Mouse (Mus musculus) liver, embryonic 14.5 days (tissue): ENCODE measurements around the gene Shank2. TPM values are rescaled to one million over a fixed set of nuclear protein-coding genes. Genes with fewer than 3 reads are reported as not detected.

ENCODE experiments used
- ATAC-seq: fragments of 200-750 bp; cut with Nextera tagmentation; 2 replicates; pipeline ENCODE4 v1.8.0; 2017; ENCODE audit warnings: moderate number of reproducible peaks, mild to moderate bottlenecking, moderate library complexity; ENCODE audit not compliant: insufficient read depth
- DNase-seq, 3 experiments: peaks; one replicate each; pipeline ENCODE4 v3.0.0-alpha.2; 2012 to 2013; ENCODE audit warnings: low read depth in 3 of 3, low spot score in 3 of 3
- H3K27ac ChIP-seq: fragments of 300-500 bp; sonication (generic); 2 replicates; pipeline ENCODE4 v1.5.1; 2014; ENCODE audit warnings: moderate library complexity, mild to moderate bottlenecking, control low read depth, inconsistent platforms
- H3K27me3 ChIP-seq: fragments of 300-500 bp; sonication (generic); 2 replicates; pipeline ENCODE4 v1.6.1; 2014; ENCODE audit warnings: mild to moderate bottlenecking, low read length, moderate library complexity; ENCODE audit not compliant: control insufficient read depth, insufficient read depth
- H3K36me3 ChIP-seq: fragments of 300-500 bp; sonication (generic); replicated peaks from 2 replicates; pipeline ENCODE4 v1.6.1; 2014; ENCODE audit warnings: low read depth; ENCODE audit not compliant: control insufficient read depth, insufficient read depth
- H3K4me1 ChIP-seq, 2 experiments: fragments of 200-500 bp in 1 of 2; fragments of 300-500 bp in 1 of 2; sonication (generic) in 1 of 2; replicated peaks; 2 replicates each; pipeline ENCODE4 v1.6.1; 2012 to 2014; ENCODE audit warnings: antibody characterized with exemption in 1 of 2, inconsistent platforms in 1 of 2, low read length in 1 of 2; ENCODE audit not compliant: control insufficient read depth in 2 of 2, insufficient read depth in 2 of 2
- H3K4me2 ChIP-seq: fragments of 300-500 bp; sonication (generic); 2 replicates; pipeline ENCODE4 v1.6.1; 2014; ENCODE audit warnings: low read depth, mild to moderate bottlenecking, control low read depth, moderate library complexity
- H3K4me3 ChIP-seq, 2 experiments: fragments of 200-500 bp in 1 of 2; fragments of 300-500 bp in 1 of 2; sonication (generic) in 1 of 2; 2 replicates each; pipeline ENCODE4 v1.5.1; 2012 to 2014; ENCODE audit warnings: low read depth in 2 of 2, low read length in 2 of 2, mild to moderate bottlenecking in 2 of 2, control low read depth in 1 of 2, inconsistent platforms in 1 of 2, moderate library complexity in 1 of 2; ENCODE audit not compliant: insufficient read depth in 1 of 2
- H3K9ac ChIP-seq: fragments of 300-500 bp; sonication (generic); replicated peaks from 2 replicates; pipeline ENCODE4 v1.6.1; 2014; ENCODE audit warnings: mild to moderate bottlenecking, control low read depth, moderate library complexity
- H3K9me3 ChIP-seq: fragments of 300-500 bp; sonication (generic); 2 replicates; pipeline ENCODE4 v1.6.1; 2016; ENCODE audit warnings: low read length, mixed read lengths; ENCODE audit not compliant: control insufficient read depth
- CTCF ChIP-seq: IDR thresholded peaks from 2 replicates; pipeline ENCODE4 v1.5.1; 2016; ENCODE audit warnings: antibody characterized with exemption, low read depth, control low read depth
- EP300 ChIP-seq: IDR thresholded peaks from 2 replicates; pipeline ENCODE4 v1.6.1; 2016; ENCODE audit warnings: antibody characterized with exemption, low read depth
- WGBS: fragments of 180-500 bp; shearing (Covaris S2); extraction: QIAGEN DNeasy Blood & Tissue Kit; methylation state at CpG from one replicate; pipeline ENCODE4 v1.1.7; 2014; ENCODE audit not compliant: insufficient replicate concordance; 5-methylcytosine and 5-hydroxymethylcytosine counted together
- polyA plus RNA-seq, 2 experiments: library from polyadenylated mRNA; depleted of rRNA in 1 of 2; stranded (reverse) in 1 of 2; unstranded in 1 of 2; fragments of >200 nt; fragmentation: Nextera tagmentation in 1 of 2; extraction: Ambion mirVana in 1 of 2; gene quantifications; 2 replicates each; pipeline versions ENCODE4 v1.2.1 to v1.2.3; 2012 to 2014

Gene Shank2
- polyA plus RNA-seq, 2 experiments = 0.17 to 0.35 TPM

DNA sequence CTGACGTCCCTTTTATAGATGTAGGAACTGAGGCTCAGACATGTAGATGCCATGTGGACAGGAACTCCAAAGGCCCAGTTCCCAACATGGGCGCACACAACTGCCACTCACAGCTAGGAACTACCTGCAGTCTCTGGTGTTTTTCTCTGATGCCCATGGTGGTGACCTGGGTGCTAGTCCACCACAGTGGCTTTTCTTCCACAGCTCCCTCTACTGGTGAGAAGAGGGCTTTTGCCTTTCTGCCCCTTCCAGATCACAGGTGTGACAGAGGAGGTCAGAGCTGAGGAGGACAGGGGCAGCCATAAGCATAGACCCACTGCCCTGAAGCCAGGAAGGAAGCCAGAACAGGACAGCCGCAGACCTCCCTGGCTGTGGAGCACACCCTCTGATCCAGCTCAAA, 425.7 kb downstream of the Shank2 start:
- ATAC-seq = no peak
- Histone ChIP-seq H3K4me3 (no peak overlapping the region), H3K9me3 (no peaks in the 10 kb centered on the region), H3K9ac (no peak overlapping the region), H3K36me3 (no peaks in the 10 kb centered on the region), H3K4me1 (no peaks in the 10 kb centered on the region), H3K4me2 (no peak overlapping the region), H3K27me3 (no peaks in the 10 kb centered on the region), H3K27ac (no peak overlapping the region)
- no peak for DNase-seq
- TF ChIP-seq EP300 = no peak
- peak; percentile 72 for TF ChIP-seq CTCF
- WGBS = 58% methylated on average over 3 of the region's 3 CpGs

- H3K4me1 ChIP-seq = no peaks in the 10 kb centered on the region
- ATAC-seq = no peak
- H3K9me3 ChIP-seq = no peaks in the 10 kb centered on the region
- no peak overlapping the region for H3K4me3 ChIP-seq
- no peaks in the 10 kb centered on the region; the same call in 1 of the 2 replicates for H3K36me3 ChIP-seq
- H3K9ac ChIP-seq = no peak overlapping the region
- TF ChIP-seq EP300 (no peak), CTCF (no peak)
- DNase-seq = no peak
- no peak overlapping the region for H3K4me2 ChIP-seq
- no peak overlapping the region for H3K27ac ChIP-seq
- no peaks in the 10 kb centered on the region for H3K27me3 ChIP-seq
- 47% methylated on average over 2 of the region's 2 CpGs for WGBS
Observed at GRCm38 (mm10) chr7:144432920-144433319, 431.2 kb downstream of the Shank2 start.

DNA sequence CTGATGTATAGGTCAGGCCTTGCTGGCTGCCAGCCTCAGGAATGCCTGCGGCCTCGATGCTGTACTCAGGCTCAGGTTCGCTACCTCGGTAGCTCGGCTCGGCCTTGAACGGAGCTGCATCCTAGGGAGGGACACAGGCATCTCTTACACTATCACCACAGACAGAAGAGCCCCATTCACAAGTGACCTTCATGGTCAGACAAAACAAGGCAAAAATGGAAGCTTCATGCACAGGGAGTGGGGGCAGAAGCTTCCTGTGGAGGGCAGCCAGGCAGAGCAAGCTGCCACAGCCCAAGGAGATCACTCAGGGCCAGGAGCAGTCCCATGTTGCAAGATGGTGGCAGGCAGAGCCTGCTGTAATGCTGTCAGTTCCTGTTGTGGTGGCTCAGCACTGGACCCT, 437.1 kb downstream of the Shank2 start:
- TF ChIP-seq CTCF (no peak), EP300 (no peak)
- Histone ChIP-seq H3K27me3 (no peaks in the 10 kb centered on the region), H3K4me3 (no peak overlapping the region), H3K36me3 (peaks cover 8% of the 10 kb centered on the region), H3K27ac (no peak overlapping the region), H3K9ac (no peak overlapping the region), H3K4me2 (no peak overlapping the region), H3K4me1 (no peaks in the 10 kb centered on the region), H3K9me3 (no peaks in the 10 kb centered on the region)
- ATAC-seq (no peak), DNase-seq (no peak)
- 93% methylated on average over 7 of the region's 7 CpGs for WGBS

DNA sequence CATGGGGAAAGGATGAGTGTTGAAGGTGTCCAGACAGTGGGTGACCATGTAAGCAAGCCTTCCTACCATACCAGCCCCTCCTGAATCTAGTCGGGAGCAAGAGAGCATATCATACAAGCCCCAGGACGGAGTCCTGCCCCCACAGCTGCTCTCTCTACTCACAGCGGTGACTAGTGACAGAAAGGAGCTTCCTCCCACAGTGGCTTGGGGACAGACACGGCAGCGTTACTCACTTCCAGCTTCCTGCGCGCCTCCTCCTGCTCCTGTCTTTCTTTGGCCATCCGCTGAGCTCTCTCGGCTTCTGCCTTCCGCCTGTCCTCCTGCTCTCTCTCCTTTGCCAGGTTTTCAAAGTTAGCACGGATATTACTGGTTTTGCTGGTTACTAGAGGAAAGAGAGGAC, 439.7 kb downstream of the Shank2 start:
- Histone ChIP-seq H3K27me3 (no peaks in the 10 kb centered on the region), H3K27ac (no peak overlapping the region), H3K4me3 (no peak overlapping the region), H3K9ac (no peak overlapping the region), H3K9me3 (no peaks in the 10 kb centered on the region), H3K4me2 (no peak overlapping the region), H3K4me1 (no peaks in the 10 kb centered on the region), H3K36me3 (peaks cover 8% of the 10 kb centered on the region)
- ATAC-seq (no peak), DNase-seq (no peak)
- WGBS = 73% methylated on average over 11 of the region's 11 CpGs
- TF ChIP-seq CTCF = no peak
- TF ChIP-seq EP300 = no peak

GRCm38 (mm10) chr7:144441976-144442375, 440.2 kb downstream of the Shank2 start:
- peaks cover 8% of the 10 kb centered on the region for H3K36me3 ChIP-seq
- no peaks in the 10 kb centered on the region for H3K27me3 ChIP-seq
- no peak overlapping the region for H3K4me3 ChIP-seq
- TF ChIP-seq EP300 (no peak), CTCF (no peak)
- H3K4me2 ChIP-seq = no peak overlapping the region
- no peak for DNase-seq
- H3K4me1 ChIP-seq = no peaks in the 10 kb centered on the region
- ATAC-seq = no peak
- H3K27ac ChIP-seq = no peak overlapping the region
- WGBS = 65% methylated on average over 4 of the region's 4 CpGs
- H3K9me3 ChIP-seq = no peaks in the 10 kb centered on the region
- no peak overlapping the region for H3K9ac ChIP-seq

- Histone ChIP-seq H3K4me3 (no peak overlapping the region), H3K4me2 (no peak overlapping the region), H3K36me3 (peaks cover 3% of the 10 kb centered on the region; the same call in 1 of the 2 replicates), H3K27me3 (no peaks in the 10 kb centered on the region), H3K9me3 (no peaks in the 10 kb centered on the region), H3K27ac (no peak overlapping the region), H3K9ac (no peak overlapping the region), H3K4me1 (no peaks in the 10 kb centered on the region)
- DNase-seq = no peak
- ATAC-seq = no peak
- WGBS = 42% methylated on average over 7 of the region's 7 CpGs
- TF ChIP-seq EP300 = no peak
- TF ChIP-seq CTCF = no peak
Observed at GRCm38 (mm10) chr7:144444788-144445187, 443.1 kb downstream of the Shank2 start.
